ENCODE assay signal across 14 mouse cellular contexts in the genomic region with DNA sequence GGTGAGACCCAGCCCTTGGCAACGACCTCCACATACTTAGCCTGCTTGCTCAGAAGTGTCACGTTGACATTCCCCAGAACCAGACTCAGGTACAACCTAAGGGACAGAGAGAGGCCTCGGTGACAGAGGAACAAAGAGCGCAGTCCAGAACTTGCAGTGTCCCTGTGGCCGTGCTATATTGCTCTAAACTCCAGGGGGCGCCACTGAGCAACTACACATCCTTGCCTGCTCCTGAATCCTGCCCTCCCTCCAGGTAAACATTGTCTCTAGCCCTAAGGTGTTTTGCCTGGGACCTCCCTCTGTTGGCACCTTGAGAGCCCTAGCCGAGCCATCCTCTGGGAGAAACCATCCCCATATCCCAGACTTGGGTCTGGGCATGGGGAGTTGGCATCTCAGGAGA. TPM values are rescaled to one million over a fixed set of nuclear protein-coding genes. Genes with fewer than 3 reads are reported as not detected.
A peak's percentile ranks its signal among the peaks of the same experiment; 100 is the strongest.
DNase-seq lines count a peak whose midpoint lies in the region; ATAC-seq and TF ChIP-seq lines count a peak whose summit lies in the region.
"Had no signal": no experiment of that assay in that cellular context is flagged by ENCODE, and none has a peak within 500 bp of the region (broad histone marks: within the 10 kb centered on the region; RNA-seq: fewer than 3 reads in every experiment).

No protein-coding gene starts in this region.

- TF ChIP-seq CTCF in left cerebral cortex, adult 2 months (IDR thresholded peaks at IDR 0.05) = peak; percentile 54

- intact Hi-C loops in left cerebral cortex, adult 2 months (cut with DNase I) = no loop called here

- peak; percentile 64 for DNase-seq in CD4-positive, CD25-positive, alpha-beta regulatory T cell, adult 2 months (ENCODE audit: low read depth, low spot score)
- no peak for DNase-seq in left cerebral cortex, adult 2 months (ENCODE audit: extremely low spot score in 1 of 2, low spot score in 2 of 2)
- no peak for DNase-seq in left cerebral cortex, adult 9 months (ENCODE audit: low spot score in 2 of 2)
- peak; percentile 62 for DNase-seq in R1 (ENCODE audit: low read depth, low spot score)
- no peak for DNase-seq in urinary bladder, postnatal 4 days (ENCODE audit: low spot score in 2 of 2)
- no peak for DNase-seq in right cerebral cortex, postnatal 36 days (ENCODE audit: low spot score in 2 of 2)
- DNase-seq: cerebellum, postnatal 25 days had no signal

- ATAC-seq in CD4-positive, CD25-positive, alpha-beta regulatory T cell, adult 4 months = no peak
- ATAC-seq in megakaryocyte-erythroid progenitor cell, adult 5-6 weeks (replicated peaks; ENCODE audit: low FRiP score, low TSS enrichment, poor library complexity, severe bottlenecking) = 0 out of 2 replicates have a peak, but pooled peaks have one; percentile 39
- ATAC-seq: forebrain, embryonic 13.5 days had no signal

- no peak overlapping the region for H3K4me3 ChIP-seq in left cerebral cortex, adult 2 months
- H3K4me3 ChIP-seq: forebrain, embryonic 13.5 days; hindbrain, embryonic 15.5 days; lung, embryonic 15.5 days; myocyte had no signal

- no peak overlapping the region for H3K27ac ChIP-seq in left cerebral cortex, adult 2 months
- H3K27ac ChIP-seq: forebrain, embryonic 13.5 days; hindbrain, embryonic 15.5 days; lung, embryonic 15.5 days had no signal

RNA-seq across cellular contexts. Expression of gene Tmem120a, which starts 7.1 kb away (rescaled TPM):
- 10 to 100 TPM; 40.0 to 52.4 TPM for polyA plus RNA-seq in CD4-positive, CD25-positive, alpha-beta regulatory T cell, adult 4 months (2017; shearing (Covaris generic))
- 10 to 100 TPM; 18.3 to 18.4 TPM for total RNA-seq in left cerebral cortex, adult 2 months (2021)
- 11.2 and 14.3 TPM in 2 replicates for total RNA-seq in megakaryocyte-erythroid progenitor cell, adult 5-6 weeks (2014; fragmentation: Nextera tagmentation)
- total RNA-seq in megakaryocyte-erythroid progenitor cell, adult 5-6 weeks (2017) = 12.1 and 15.7 TPM in 2 replicates

RNA-seq across cellular contexts. Expression of gene Styxl1, which starts 41.0 kb away (rescaled TPM):
- 1 to 10 TPM in 1 of 2 experiments, under 1 TPM in 1; 0.61 to 1.1 TPM for polyA plus RNA-seq in CD4-positive, CD25-positive, alpha-beta regulatory T cell, adult 4 months (2017; shearing (Covaris generic))
- not detected for total RNA-seq in left cerebral cortex, adult 2 months (2021)
- 3.0 TPM in 1 of 2 replicates, not detected in the other for total RNA-seq in megakaryocyte-erythroid progenitor cell, adult 5-6 weeks (2014; fragmentation: Nextera tagmentation)
- not detected in 2 replicates for total RNA-seq in megakaryocyte-erythroid progenitor cell, adult 5-6 weeks (2017)
- total RNA-seq: heart, adult 8-10 months had no signal

RNA-seq across cellular contexts. Expression of gene Mdh2, which starts 41.1 kb away (rescaled TPM):
- 100 to 1,000 TPM; 657 to 753 TPM for polyA plus RNA-seq in CD4-positive, CD25-positive, alpha-beta regulatory T cell, adult 4 months (2017; shearing (Covaris generic))
- 100 to 1,000 TPM; 379 to 386 TPM for total RNA-seq in left cerebral cortex, adult 2 months (2021)
- total RNA-seq in megakaryocyte-erythroid progenitor cell, adult 5-6 weeks (2014; fragmentation: Nextera tagmentation) = 441 and 446 TPM in 2 replicates
- 207 and 288 TPM in 2 replicates for total RNA-seq in megakaryocyte-erythroid progenitor cell, adult 5-6 weeks (2017)

Comparison
In these comparisons a context has a peak if more than half of its experiments do, and no peak if none do; other contexts are left out.
1. DNase-seq: peak in CD4-positive, CD25-positive, alpha-beta regulatory T cell, adult 2 months (single experiment) and R1 (single experiment); none in left cerebral cortex, adult 2 months (0 of 2), left cerebral cortex, adult 9 months (0 of 2), urinary bladder, postnatal 4 days (0 of 2) and right cerebral cortex, postnatal 36 days (0 of 2).